Mouse (Mus musculus): ENCODE measurements around the gene Sds. TPM values are rescaled to one million over a fixed set of nuclear protein-coding genes. Genes with fewer than 3 reads are reported as not detected.
A peak's percentile ranks its signal among the peaks of the same experiment; 100 is the strongest.

The Sds gene
- not detected for total RNA-seq (2021)

GRCm38 (mm10) chr5:120476296-120476695, at the start of gene Sds:
Gene Sds (plus strand): TSS chr5:120476526.
- DNase-seq (ENCODE audit: extremely low spot score in 1 of 2, low spot score in 2 of 2): no peak
- intact Hi-C loops (cut with DNase I): no loop called here

DNA sequence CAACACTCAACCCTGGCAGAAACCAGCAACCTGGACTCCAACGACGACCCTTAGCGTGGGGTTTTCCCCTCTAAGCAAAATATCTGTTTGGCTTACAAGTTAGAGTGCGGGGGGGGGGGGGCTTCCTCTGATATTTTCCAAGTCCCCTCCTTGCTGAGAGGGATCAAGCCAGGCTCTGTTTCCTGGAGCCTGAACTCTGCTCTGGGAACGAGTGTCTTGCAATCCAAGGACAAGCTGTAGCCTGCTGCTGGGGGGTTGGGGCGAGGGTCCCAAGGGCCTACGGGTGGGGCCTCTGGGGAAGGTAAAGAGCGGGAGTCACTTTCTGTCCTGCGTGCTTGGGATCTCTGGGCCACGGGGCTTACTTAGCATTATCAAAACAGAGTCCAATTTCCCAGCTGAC, 49.8 kb upstream of the Sds start:
- intact Hi-C loops (cut with DNase I): no loop called here
- no peak for DNase-seq (ENCODE audit: extremely low spot score in 1 of 2, low spot score in 2 of 2)

GRCm38 (mm10) chr5:120427451-120427938, 48.8 kb upstream of the Sds start:
- intact Hi-C loops (cut with DNase I): no loop called here
- DNase-seq (ENCODE audit: extremely low spot score in 1 of 2, low spot score in 2 of 2): no peak

- no peak for DNase-seq (ENCODE audit: extremely low spot score in 1 of 2, low spot score in 2 of 2)
- intact Hi-C loops (cut with DNase I): no loop called here
Measured at GRCm38 (mm10) chr5:120428189-120428838, 48.0 kb upstream of the Sds start.

- no peak for DNase-seq (ENCODE audit: extremely low spot score in 1 of 2, low spot score in 2 of 2)
- intact Hi-C loops (cut with DNase I): no loop called here
Measured at GRCm38 (mm10) chr5:120428990-120429389, 47.3 kb upstream of the Sds start.

DNA sequence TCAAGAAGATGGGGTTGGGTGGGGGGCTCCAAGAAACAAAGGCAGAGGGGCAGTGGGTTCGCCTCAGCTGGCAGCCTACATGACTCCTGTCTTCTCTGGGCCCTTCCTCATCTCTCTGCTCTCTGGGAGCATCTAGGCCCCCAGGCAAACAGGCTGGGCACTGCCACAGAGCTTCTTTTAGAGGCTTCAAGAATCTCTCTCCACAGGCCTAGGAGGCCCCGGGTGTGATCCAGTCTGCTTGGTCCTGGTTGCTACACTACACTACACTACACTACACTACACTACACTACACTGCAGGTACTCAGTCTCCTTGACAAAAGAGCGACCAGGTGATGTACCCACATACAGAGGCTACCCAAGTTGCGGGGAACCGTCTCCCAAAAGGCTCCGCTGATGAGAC, 46.6 kb upstream of the Sds start:
- no peak for DNase-seq (ENCODE audit: extremely low spot score in 1 of 2, low spot score in 2 of 2)
- intact Hi-C loops (cut with DNase I): loop anchor here (10.0 kb wide), 2 partner anchors 595 to 755 kb away; partner anchors contain the start of genes Tbx3 and Tbx5

DNA sequence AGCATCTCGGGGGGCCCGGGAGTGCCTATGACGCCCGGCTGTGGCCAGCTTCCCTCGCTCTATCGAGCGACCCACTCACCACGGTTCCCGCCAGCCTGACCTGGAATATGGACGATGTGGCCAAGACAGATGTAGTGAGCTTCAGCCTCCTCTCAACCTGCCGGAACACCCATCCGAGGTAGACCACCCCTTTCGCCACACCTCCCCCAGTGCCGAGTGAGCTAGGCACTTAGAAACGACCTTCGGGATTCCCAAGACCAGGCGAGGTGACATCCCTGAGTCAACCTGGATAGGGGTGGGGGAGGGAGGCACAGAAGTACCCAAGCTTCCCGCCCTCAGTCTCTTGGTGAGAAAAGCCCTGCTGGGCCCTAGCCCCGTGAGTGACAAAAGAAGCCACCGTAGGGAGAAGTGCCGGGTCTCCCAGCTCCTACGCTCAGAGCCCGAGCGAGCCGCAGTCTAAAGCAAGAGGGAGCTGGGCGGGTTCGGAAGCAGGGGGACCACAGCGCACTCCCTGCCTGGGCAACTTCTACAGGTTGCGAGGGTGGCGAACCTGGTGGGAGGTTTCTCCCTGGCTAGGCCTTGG, 45.2 kb upstream of the Sds start:
- intact Hi-C loops (cut with DNase I): loop anchor here (10.0 kb wide), 2 partner anchors 596 to 756 kb away; partner anchors contain the start of genes Tbx3 and Tbx5
- no peak for DNase-seq (ENCODE audit: extremely low spot score in 1 of 2, low spot score in 2 of 2)

- intact Hi-C loops (cut with DNase I): loop anchor here (10.0 kb wide), 2 partner anchors 597 to 757 kb away; partner anchors contain the start of genes Tbx3 and Tbx5
- DNase-seq (ENCODE audit: extremely low spot score in 1 of 2, low spot score in 2 of 2): peak in 1 of 2 experiments; percentile 53
Measured at GRCm38 (mm10) chr5:120431649-120432485, 44.5 kb upstream of the Sds start, which contains the start of gene Lhx5. Gene Lhx5 (plus strand): TSS chr5:120431699.

DNA sequence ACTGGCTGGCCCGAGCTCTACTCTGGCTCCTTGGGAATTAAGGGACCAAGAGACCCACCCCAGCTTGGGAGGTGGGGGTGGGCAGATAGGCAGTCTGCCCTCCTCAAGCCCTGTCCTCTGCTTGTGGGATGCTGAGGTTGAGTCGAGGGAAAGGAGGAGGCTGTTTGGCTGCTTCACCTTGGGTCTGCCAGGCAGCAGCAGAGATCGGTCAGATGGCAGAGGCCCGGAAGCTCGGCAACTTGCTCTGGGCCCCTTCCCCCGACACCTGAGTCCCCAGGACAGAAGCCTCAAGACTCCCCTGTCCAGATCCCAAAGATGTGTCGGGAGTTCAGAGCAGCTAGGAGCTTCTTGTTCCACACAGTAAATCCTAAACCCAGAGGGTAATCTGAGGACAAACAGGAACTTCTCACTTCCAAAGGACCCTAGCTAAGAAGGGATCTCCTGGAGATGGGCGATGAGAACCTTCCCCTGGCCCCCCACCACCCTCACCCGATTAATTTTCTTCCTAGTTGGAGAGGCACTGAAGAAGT, 43.8 kb upstream of the Sds start:
- intact Hi-C loops (cut with DNase I): loop anchor here (10.0 kb wide), 2 partner anchors 598 to 758 kb away; partner anchors contain the start of genes Tbx3 and Tbx5

DNA sequence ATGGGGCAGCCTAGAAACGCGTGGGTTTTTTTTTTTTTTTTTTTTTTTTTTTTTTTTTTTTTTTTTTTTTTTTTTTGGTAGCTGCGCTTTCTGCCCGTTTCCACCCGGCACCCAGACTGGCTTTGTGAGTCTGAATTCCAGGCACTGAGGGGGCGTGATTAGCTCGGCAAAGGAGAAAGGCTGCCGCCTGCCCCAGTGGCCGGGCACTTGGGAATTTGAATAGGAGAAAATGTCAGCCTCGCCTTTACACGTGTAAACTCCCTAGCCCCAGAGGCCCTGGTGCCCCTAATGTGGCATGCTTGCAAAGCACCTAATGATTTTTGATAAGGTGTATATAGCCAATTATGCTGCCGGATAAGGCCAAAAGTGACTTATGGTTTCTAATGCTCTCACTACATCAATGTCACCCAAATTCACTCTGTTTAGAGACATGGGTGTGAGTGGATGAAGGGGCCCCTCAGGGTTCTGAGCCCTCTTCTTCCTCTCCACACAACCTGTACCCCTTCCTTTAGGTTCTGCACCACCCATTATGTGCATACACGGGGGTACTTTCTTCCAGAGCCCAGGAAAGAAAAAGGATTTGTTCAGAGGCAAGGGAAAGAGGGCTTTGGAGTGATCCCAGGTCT, 43.1 kb upstream of the Sds start:
- no peak for DNase-seq (ENCODE audit: extremely low spot score in 1 of 2, low spot score in 2 of 2)
- intact Hi-C loops (cut with DNase I): loop anchor here (10.0 kb wide), 2 partner anchors 598 to 758 kb away; partner anchors contain the start of genes Tbx3 and Tbx5

More for the DNA sequence above, 43.8 kb upstream of the Sds start:
- DNase-seq (ENCODE audit: extremely low spot score in 1 of 2, low spot score in 2 of 2): no peak

- intact Hi-C loops (cut with DNase I): loop anchor here (10.0 kb wide), 2 partner anchors 599 to 759 kb away; partner anchors contain the start of genes Tbx3 and Tbx5
- DNase-seq (ENCODE audit: extremely low spot score in 1 of 2, low spot score in 2 of 2): no peak
Measured at GRCm38 (mm10) chr5:120434231-120434735, 42.0 kb upstream of the Sds start.

- intact Hi-C loops (cut with DNase I): loop anchor here (10.0 kb wide), 2 partner anchors 600 to 760 kb away; partner anchors contain the start of genes Tbx3 and Tbx5
- no peak for DNase-seq (ENCODE audit: extremely low spot score in 1 of 2, low spot score in 2 of 2)
Measured at GRCm38 (mm10) chr5:120435006-120435681, 41.2 kb upstream of the Sds start.

GRCm38 (mm10) chr5:120435731-120436501, 40.4 kb upstream of the Sds start:
- no peak for DNase-seq (ENCODE audit: extremely low spot score in 1 of 2, low spot score in 2 of 2)
- intact Hi-C loops (cut with DNase I): loop anchor here (10.0 kb wide), 2 partner anchors 601 to 761 kb away; partner anchors contain the start of genes Tbx3 and Tbx5

GRCm38 (mm10) chr5:120436885-120437495, 39.3 kb upstream of the Sds start:
- intact Hi-C loops (cut with DNase I): loop anchor here (10.0 kb wide), 2 partner anchors 602 to 762 kb away; partner anchors contain the start of genes Tbx3 and Tbx5
- no peak for DNase-seq (ENCODE audit: extremely low spot score in 1 of 2, low spot score in 2 of 2)

- intact Hi-C loops (cut with DNase I): loop anchor here (10.0 kb wide), 2 partner anchors 603 to 763 kb away; partner anchors contain the start of genes Tbx3 and Tbx5
- DNase-seq (ENCODE audit: extremely low spot score in 1 of 2, low spot score in 2 of 2): no peak
Measured at GRCm38 (mm10) chr5:120437539-120437938, 38.8 kb upstream of the Sds start.

DNA sequence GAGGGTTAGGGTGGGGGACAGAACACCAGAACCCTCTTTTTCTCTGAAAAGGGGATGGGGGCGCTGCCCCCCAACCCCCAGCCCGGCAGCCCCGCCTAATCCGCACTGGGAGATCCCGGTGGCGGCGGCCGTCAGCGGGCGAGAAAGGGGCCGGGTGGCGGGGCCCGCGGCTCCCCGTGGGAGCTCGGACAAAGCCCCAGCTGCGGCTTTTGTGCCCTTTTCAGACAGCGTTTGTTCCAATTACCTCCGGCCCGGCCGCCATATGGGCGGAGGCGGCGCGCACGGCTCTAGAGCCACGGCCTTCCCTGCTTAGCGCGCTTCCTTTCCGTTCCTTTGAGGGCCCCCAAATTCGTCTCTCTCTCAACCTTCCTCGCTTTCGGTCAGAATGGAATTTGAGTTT, 38.3 kb upstream of the Sds start:
- intact Hi-C loops (cut with DNase I): loop anchor here (10.0 kb wide), 2 partner anchors 603 to 763 kb away; partner anchors contain the start of genes Tbx3 and Tbx5
- no peak for DNase-seq (ENCODE audit: extremely low spot score in 1 of 2, low spot score in 2 of 2)

Measured in left cerebral cortex, postnatal 10 days (tissue).